Mouse (Mus musculus) thymus, postnatal 4 days (tissue): ENCODE data around the gene Tshz2.
A peak's percentile ranks its signal among the peaks of the same experiment; 100 is the strongest.

Experiments
- DNase-seq: peaks from one replicate; pipeline ENCODE4 v3.0.0; 2021

Tshz2 gene

GRCm38 (mm10) chr2:169699862-169700511, 67.2 kb downstream of the Tshz2 start:
- DNase-seq: no peak

GRCm38 (mm10) chr2:169702725-169703486, 70.1 kb downstream of the Tshz2 start:
- no peak for DNase-seq

- DNase-seq: no peak
Observed at GRCm38 (mm10) chr2:169721793-169722326, 89.0 kb downstream of the Tshz2 start.

GRCm38 (mm10) chr2:169722341-169722740, 89.5 kb downstream of the Tshz2 start:
- DNase-seq: no peak

GRCm38 (mm10) chr2:169723645-169724462, 91.0 kb downstream of the Tshz2 start:
- no peak for DNase-seq

- DNase-seq: no peak
Observed at GRCm38 (mm10) chr2:169728651-169729280, 96.0 kb downstream of the Tshz2 start.

- no peak for DNase-seq
Observed at GRCm38 (mm10) chr2:169730551-169730996, 97.8 kb downstream of the Tshz2 start.

GRCm38 (mm10) chr2:169734053-169734452, 101.2 kb downstream of the Tshz2 start:
- no peak for DNase-seq

GRCm38 (mm10) chr2:169735475-169736406, 102.9 kb downstream of the Tshz2 start:
- DNase-seq: no peak

- DNase-seq: no peak
Observed at GRCm38 (mm10) chr2:169740996-169741395, 108.2 kb downstream of the Tshz2 start.

GRCm38 (mm10) chr2:169742791-169743190, 110.0 kb downstream of the Tshz2 start:
- DNase-seq: no peak

GRCm38 (mm10) chr2:169743294-169743693, 110.5 kb downstream of the Tshz2 start:
- DNase-seq: no peak

GRCm38 (mm10) chr2:169743910-169744309, 111.1 kb downstream of the Tshz2 start:
- DNase-seq: no peak

GRCm38 (mm10) chr2:169747114-169747642, 114.4 kb downstream of the Tshz2 start:
- DNase-seq: no peak

- no peak for DNase-seq
Observed at GRCm38 (mm10) chr2:169749331-169749945, 116.6 kb downstream of the Tshz2 start.

- DNase-seq: no peak
Observed at GRCm38 (mm10) chr2:169750574-169751491, 118.0 kb downstream of the Tshz2 start.

GRCm38 (mm10) chr2:169752126-169752525, 119.3 kb downstream of the Tshz2 start:
- no peak for DNase-seq

- DNase-seq: peak; percentile 32
Observed at GRCm38 (mm10) chr2:169753432-169753831, 120.6 kb downstream of the Tshz2 start.

- DNase-seq: no peak
Observed at GRCm38 (mm10) chr2:169755091-169755490, 122.3 kb downstream of the Tshz2 start.

GRCm38 (mm10) chr2:169758120-169758519, 125.3 kb downstream of the Tshz2 start:
- DNase-seq: no peak
